Mouse (Mus musculus): Measurements from ENCODE around the gene Klhl30.

DNA sequence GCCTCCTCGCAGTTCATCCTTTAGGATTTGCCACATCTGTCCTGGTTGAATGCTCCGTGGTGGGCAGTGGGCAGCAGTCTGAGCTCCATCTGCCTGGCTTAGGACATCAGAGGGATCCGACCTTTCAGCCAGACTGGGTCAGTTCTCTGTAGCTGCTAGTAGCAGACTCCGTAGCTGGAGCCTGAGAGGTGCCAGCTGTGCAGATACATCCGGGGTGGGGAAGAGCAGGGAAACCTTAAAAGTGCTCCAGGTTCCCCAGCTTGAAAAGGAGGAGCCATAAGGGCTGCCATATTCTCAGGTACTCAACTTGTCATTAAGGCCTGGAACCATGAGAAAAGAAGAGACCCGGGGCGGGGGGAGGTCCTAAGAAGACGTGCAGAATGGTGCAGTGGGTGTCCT, 15.0 kb downstream of the Klhl30 start:
- no peak for TF ChIP-seq GABPA (IDR thresholded peaks at IDR 0.05; ENCODE audit: insufficient replicate concordance, low read depth, low read length)
- TF ChIP-seq RAD21 (IDR thresholded peaks at IDR 0.05; ENCODE audit: low read depth, low read length), result no peak

Measured in CH12.LX (cell line).